Mouse (Mus musculus): ENCODE measurements at regions not wholly inside any gene's neighbourhood (a gene's known extent, or its start where the extent isn't known, plus 50 kb on each side); places are given as distances from the start of the nearest gene placed in this dataset.

- no peak overlapping the region for H3K4me2 ChIP-seq (replicated peaks; ENCODE audit: low read depth)
- no peaks in the 10 kb centered on the region for H3K4me1 ChIP-seq (replicated peaks; ENCODE audit: control insufficient read depth, insufficient read depth, low read length)
- no peak overlapping the region for H3K27ac ChIP-seq (ENCODE audit: low read depth, low read length)
- H3K36me3 ChIP-seq (ENCODE audit: control insufficient read depth, insufficient read depth): no peaks in the 10 kb centered on the region
- H3K27me3 ChIP-seq (replicated peaks; ENCODE audit: control insufficient read depth, insufficient read depth, low read length): no peaks in the 10 kb centered on the region
- H3K9ac ChIP-seq (ENCODE audit: low read depth, low read length): no peak overlapping the region
- H3K4me3 ChIP-seq (ENCODE audit: low read depth, low read length): no peak overlapping the region
- 82% methylated on average over 5 of the region's 5 CpGs for WGBS
- no peak for TF ChIP-seq CTCF (IDR thresholded peaks at IDR 0.05; ENCODE audit: low read depth)
- ATAC-seq: no peak
- no peaks in the 10 kb centered on the region for H3K9me3 ChIP-seq (ENCODE audit: control insufficient read depth)
Measured at GRCm38 (mm10) chr17:4500504-4500903, 493.6 kb upstream of the Arid1b start.

DNA sequence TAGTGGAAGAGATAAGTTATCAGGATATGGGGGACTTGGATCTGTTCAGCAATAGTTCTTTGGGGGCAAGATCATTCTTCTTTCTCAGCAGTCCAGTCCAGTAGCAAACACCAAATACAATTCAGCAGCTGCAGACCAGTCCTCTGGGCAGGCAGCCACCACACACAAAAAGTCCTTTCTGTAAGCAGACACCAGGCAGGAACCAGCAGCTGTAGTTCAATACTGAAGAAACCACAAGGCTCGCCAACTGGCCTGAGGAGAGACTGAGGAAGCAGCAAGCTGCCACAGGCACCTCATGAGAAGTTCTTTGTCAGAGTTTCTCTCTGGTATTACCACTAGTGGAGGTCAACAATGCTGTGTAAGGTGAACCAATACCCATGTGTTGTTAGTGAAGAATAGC, 493.1 kb upstream of the Arid1b start:
- Histone ChIP-seq H3K27me3 (replicated peaks; ENCODE audit: control insufficient read depth, insufficient read depth, low read length) (no peaks in the 10 kb centered on the region), H3K4me1 (replicated peaks; ENCODE audit: control insufficient read depth, insufficient read depth, low read length) (no peaks in the 10 kb centered on the region), H3K4me3 (ENCODE audit: low read depth, low read length) (no peak overlapping the region), H3K4me2 (replicated peaks; ENCODE audit: low read depth) (no peak overlapping the region), H3K27ac (ENCODE audit: low read depth, low read length) (no peak overlapping the region), H3K36me3 (ENCODE audit: control insufficient read depth, insufficient read depth) (no peaks in the 10 kb centered on the region), H3K9ac (ENCODE audit: low read depth, low read length) (no peak overlapping the region), H3K9me3 (ENCODE audit: control insufficient read depth) (no peaks in the 10 kb centered on the region)
- no peak for ATAC-seq
- no peak for TF ChIP-seq CTCF (IDR thresholded peaks at IDR 0.05; ENCODE audit: low read depth)
- WGBS: 72% methylated on average over 1 of the region's 1 CpGs

- 67% methylated on average over 6 of the region's 6 CpGs for WGBS
- no peak overlapping the region for H3K27ac ChIP-seq (ENCODE audit: low read depth, low read length)
- no peak overlapping the region for H3K4me3 ChIP-seq (ENCODE audit: low read depth, low read length)
- no peak overlapping the region for H3K9ac ChIP-seq (ENCODE audit: low read depth, low read length)
- H3K9me3 ChIP-seq (ENCODE audit: control insufficient read depth): no peaks in the 10 kb centered on the region
- TF ChIP-seq CTCF (IDR thresholded peaks at IDR 0.05; ENCODE audit: low read depth): no peak
- H3K27me3 ChIP-seq (replicated peaks; ENCODE audit: control insufficient read depth, insufficient read depth, low read length): no peaks in the 10 kb centered on the region
- no peaks in the 10 kb centered on the region for H3K36me3 ChIP-seq (ENCODE audit: control insufficient read depth, insufficient read depth)
- ATAC-seq: no peak
- no peaks in the 10 kb centered on the region for H3K4me1 ChIP-seq (replicated peaks; ENCODE audit: control insufficient read depth, insufficient read depth, low read length)
- H3K4me2 ChIP-seq (replicated peaks; ENCODE audit: low read depth): no peak overlapping the region
Measured at GRCm38 (mm10) chr17:4504951-4505350, 489.2 kb upstream of the Arid1b start.

GRCm38 (mm10) chr17:4509506-4509905, 484.6 kb upstream of the Arid1b start:
- ATAC-seq: no peak
- 79% methylated on average over 3 of the region's 3 CpGs for WGBS
- no peaks in the 10 kb centered on the region for H3K4me1 ChIP-seq (replicated peaks; ENCODE audit: control insufficient read depth, insufficient read depth, low read length)
- H3K4me2 ChIP-seq (replicated peaks; ENCODE audit: low read depth): no peak overlapping the region
- no peaks in the 10 kb centered on the region for H3K9me3 ChIP-seq (ENCODE audit: control insufficient read depth)
- no peak overlapping the region for H3K27ac ChIP-seq (ENCODE audit: low read depth, low read length)
- H3K4me3 ChIP-seq (ENCODE audit: low read depth, low read length): no peak overlapping the region
- H3K27me3 ChIP-seq (replicated peaks; ENCODE audit: control insufficient read depth, insufficient read depth, low read length): no peaks in the 10 kb centered on the region
- H3K36me3 ChIP-seq (ENCODE audit: control insufficient read depth, insufficient read depth): no peaks in the 10 kb centered on the region
- no peak for TF ChIP-seq CTCF (IDR thresholded peaks at IDR 0.05; ENCODE audit: low read depth)
- H3K9ac ChIP-seq (ENCODE audit: low read depth, low read length): no peak overlapping the region

GRCm38 (mm10) chr17:4516141-4516540, 478.0 kb upstream of the Arid1b start:
- ATAC-seq: no peak
- H3K4me1 ChIP-seq (replicated peaks; ENCODE audit: control insufficient read depth, insufficient read depth, low read length): no peaks in the 10 kb centered on the region
- H3K27ac ChIP-seq (ENCODE audit: low read depth, low read length): no peak overlapping the region
- WGBS: 81% methylated on average over 7 of the region's 7 CpGs
- no peaks in the 10 kb centered on the region for H3K27me3 ChIP-seq (replicated peaks; ENCODE audit: control insufficient read depth, insufficient read depth, low read length)
- no peaks in the 10 kb centered on the region for H3K36me3 ChIP-seq (ENCODE audit: control insufficient read depth, insufficient read depth)
- H3K4me3 ChIP-seq (ENCODE audit: low read depth, low read length): no peak overlapping the region
- no peak overlapping the region for H3K4me2 ChIP-seq (replicated peaks; ENCODE audit: low read depth)
- no peaks in the 10 kb centered on the region for H3K9me3 ChIP-seq (ENCODE audit: control insufficient read depth)
- no peak for TF ChIP-seq CTCF (IDR thresholded peaks at IDR 0.05; ENCODE audit: low read depth)
- H3K9ac ChIP-seq (ENCODE audit: low read depth, low read length): no peak overlapping the region

DNA sequence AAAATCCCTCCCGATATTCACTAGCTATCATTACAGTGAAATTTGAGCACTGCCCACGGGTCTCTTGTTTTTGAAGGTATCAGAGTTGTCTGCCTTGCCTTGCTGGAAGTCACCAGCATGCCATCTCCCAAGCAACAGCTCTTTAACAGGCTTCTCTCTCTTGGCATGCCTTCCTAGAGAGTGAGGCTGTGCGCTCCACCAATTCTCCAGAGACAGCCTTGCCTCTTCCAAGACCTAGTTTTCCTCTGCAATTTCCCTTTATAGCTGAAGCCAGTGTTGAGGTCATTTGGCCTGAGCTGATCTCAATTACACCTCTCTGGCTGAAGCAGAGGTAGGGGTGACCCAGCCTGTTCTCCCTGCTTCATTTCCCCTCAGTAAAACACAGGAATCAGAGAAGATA, 477.3 kb upstream of the Arid1b start:
- 69% methylated on average over 3 of the region's 3 CpGs for WGBS
- no peak for TF ChIP-seq CTCF (IDR thresholded peaks at IDR 0.05; ENCODE audit: low read depth)
- H3K4me2 ChIP-seq (replicated peaks; ENCODE audit: low read depth): no peak overlapping the region

DNA sequence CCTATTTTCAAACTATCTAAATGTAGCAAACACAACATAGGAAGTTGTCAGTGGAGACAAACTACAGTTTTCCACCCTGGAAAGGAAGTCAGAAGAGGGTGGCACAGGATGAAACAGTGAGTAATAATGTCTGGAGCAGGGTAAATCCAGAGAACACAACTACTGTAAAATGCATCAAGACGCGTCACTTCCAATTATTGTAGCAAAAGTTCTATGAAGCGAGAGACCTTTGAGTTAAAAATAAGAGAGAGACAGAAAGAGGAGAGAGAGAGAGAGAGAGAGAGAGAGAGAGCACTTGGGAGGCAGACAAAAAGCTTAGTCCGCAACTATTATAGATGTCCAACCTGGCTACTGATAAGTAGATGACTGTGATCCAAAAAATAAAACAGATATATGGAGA, 473.1 kb upstream of the Arid1b start:
- Histone ChIP-seq H3K4me3 (ENCODE audit: low read depth, low read length) (no peak overlapping the region), H3K9ac (ENCODE audit: low read depth, low read length) (no peak overlapping the region), H3K36me3 (ENCODE audit: control insufficient read depth, insufficient read depth) (no peaks in the 10 kb centered on the region), H3K4me2 (replicated peaks; ENCODE audit: low read depth) (no peak overlapping the region), H3K4me1 (replicated peaks; ENCODE audit: control insufficient read depth, insufficient read depth, low read length) (no peaks in the 10 kb centered on the region), H3K9me3 (ENCODE audit: control insufficient read depth) (no peaks in the 10 kb centered on the region), H3K27me3 (replicated peaks; ENCODE audit: control insufficient read depth, insufficient read depth, low read length) (no peaks in the 10 kb centered on the region), H3K27ac (ENCODE audit: low read depth, low read length) (no peak overlapping the region)
- ATAC-seq: no peak
- TF ChIP-seq CTCF (IDR thresholded peaks at IDR 0.05; ENCODE audit: low read depth): no peak
- 88% methylated on average over 4 of the region's 4 CpGs for WGBS

More for the DNA sequence above, 477.3 kb upstream of the Arid1b start:
- no peaks in the 10 kb centered on the region for H3K9me3 ChIP-seq (ENCODE audit: control insufficient read depth)
- ATAC-seq: no peak
- H3K36me3 ChIP-seq (ENCODE audit: control insufficient read depth, insufficient read depth): no peaks in the 10 kb centered on the region
- H3K4me1 ChIP-seq (replicated peaks; ENCODE audit: control insufficient read depth, insufficient read depth, low read length): no peaks in the 10 kb centered on the region
- H3K27ac ChIP-seq (ENCODE audit: low read depth, low read length): no peak overlapping the region
- no peak overlapping the region for H3K9ac ChIP-seq (ENCODE audit: low read depth, low read length)
- no peak overlapping the region for H3K4me3 ChIP-seq (ENCODE audit: low read depth, low read length)
- no peaks in the 10 kb centered on the region for H3K27me3 ChIP-seq (replicated peaks; ENCODE audit: control insufficient read depth, insufficient read depth, low read length)
